Comparison of ENCODE assay signal across 18 mouse cellular contexts in the genomic region with DNA sequence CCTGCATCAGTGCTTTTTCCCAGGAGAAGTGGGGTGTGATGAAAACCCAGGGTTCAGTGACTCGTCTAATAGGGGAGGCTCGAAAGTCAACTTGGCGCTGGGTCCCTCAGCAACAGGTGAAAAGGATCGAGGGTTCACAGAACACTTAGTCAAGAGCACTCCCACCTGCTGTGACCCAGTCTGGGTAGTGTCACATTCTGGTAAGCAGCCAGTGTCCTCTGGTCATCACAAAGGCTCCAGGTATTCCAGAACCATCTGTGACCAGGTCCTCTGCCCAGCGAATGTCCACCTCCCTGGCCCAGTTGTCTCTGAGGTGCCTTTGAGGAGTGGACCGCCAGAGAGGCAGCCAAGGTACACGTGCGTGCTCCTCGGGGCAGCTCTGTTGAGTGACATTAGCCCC. TPM values are rescaled to one million over a fixed set of nuclear protein-coding genes. Genes with fewer than 3 reads are reported as not detected.
DNase-seq lines count a peak whose midpoint lies in the region; ATAC-seq and TF ChIP-seq lines count a peak whose summit lies in the region.
"Had no signal": no experiment of that assay in that cellular context is flagged by ENCODE, and none has a peak within 500 bp of the region (broad histone marks: within the 10 kb centered on the region; RNA-seq: fewer than 3 reads in every experiment).

No protein-coding gene starts in this region.

- WGBS in heart, embryonic 10.5 days: 52% methylated on average over 9 of the region's 9 CpGs
- 57% methylated on average over 9 of the region's 9 CpGs for WGBS in hindbrain, postnatal 0 days
- 70% methylated on average over 9 of the region's 9 CpGs for WGBS in hindbrain, embryonic 14.5 days
- 48% methylated on average over 9 of the region's 9 CpGs for WGBS in lung, embryonic 16.5 days
- WGBS in limb, embryonic 10.5 days: 56% methylated on average over 9 of the region's 9 CpGs
- WGBS in forebrain, postnatal 0 days: 59% methylated on average over 9 of the region's 9 CpGs

- peak overlapping the region; percentile 92; the same call in 1 of the 2 replicates for H3K4me2 ChIP-seq in hindbrain, postnatal 0 days (ENCODE audit: low read depth, low read length)
- no peak overlapping the region for H3K4me2 ChIP-seq in hindbrain, embryonic 14.5 days (replicated peaks)
- H3K4me2 ChIP-seq in lung, embryonic 16.5 days (ENCODE audit: low read depth, low read length): no peak overlapping the region
- no peak overlapping the region for H3K4me2 ChIP-seq in forebrain, postnatal 0 days (ENCODE audit: low read depth)
- H3K4me2 ChIP-seq: midbrain, embryonic 11.5 days; stomach, embryonic 15.5 days had no signal

- intact Hi-C loops in heart, postnatal 10 days (cut with DNase I): loop anchor here (10.0 kb wide), 1 partner anchor 237 kb away; a partner anchor contains a TSS

- peaks cover 9% of the 10 kb centered on the region; the same call in 1 of the 2 replicates for H3K4me1 ChIP-seq in heart, embryonic 10.5 days
- H3K4me1 ChIP-seq in hindbrain, postnatal 0 days (ENCODE audit: insufficient read depth, low read length): no peaks in the 10 kb centered on the region
- H3K4me1 ChIP-seq in hindbrain, embryonic 14.5 days (replicated peaks; ENCODE audit: control insufficient read depth, insufficient read depth, low read length): no peaks in the 10 kb centered on the region
- H3K4me1 ChIP-seq in lung, embryonic 16.5 days (replicated peaks; ENCODE audit: control insufficient read depth, insufficient read depth, low read length): 0 out of 2 replicates have a peak, but pooled peaks cover 5% of the 10 kb centered on the region
- peaks cover 21% of the 10 kb centered on the region for H3K4me1 ChIP-seq in limb, embryonic 10.5 days
- H3K4me1 ChIP-seq in forebrain, postnatal 0 days (ENCODE audit: insufficient read depth): no peaks in the 10 kb centered on the region
- H3K4me1 ChIP-seq: stomach, embryonic 15.5 days had no signal

- H3K9me3 ChIP-seq in heart, embryonic 10.5 days: no peaks in the 10 kb centered on the region
- H3K9me3 ChIP-seq in hindbrain, postnatal 0 days (ENCODE audit: low read length): no peaks in the 10 kb centered on the region
- H3K9me3 ChIP-seq in hindbrain, embryonic 14.5 days (ENCODE audit: control insufficient read depth, low read length): no peaks in the 10 kb centered on the region
- no peaks in the 10 kb centered on the region for H3K9me3 ChIP-seq in lung, embryonic 16.5 days (ENCODE audit: control insufficient read depth, low read length)
- no peaks in the 10 kb centered on the region for H3K9me3 ChIP-seq in limb, embryonic 10.5 days (replicated peaks)
- H3K9me3 ChIP-seq in forebrain, postnatal 0 days (ENCODE audit: low read length): no peaks in the 10 kb centered on the region
- H3K9me3 ChIP-seq: stomach, embryonic 15.5 days had no signal

- H3K27me3 ChIP-seq in heart, embryonic 10.5 days (ENCODE audit: insufficient read depth, poor library complexity, severe bottlenecking): peaks cover 54% of the 10 kb centered on the region
- H3K27me3 ChIP-seq in hindbrain, postnatal 0 days (ENCODE audit: insufficient read depth, low read length): no peaks in the 10 kb centered on the region
- no peaks in the 10 kb centered on the region; the same call in 1 of the 2 replicates for H3K27me3 ChIP-seq in hindbrain, embryonic 14.5 days (ENCODE audit: control insufficient read depth, insufficient read depth, low read length)
- H3K27me3 ChIP-seq in lung, embryonic 16.5 days (ENCODE audit: control insufficient read depth, insufficient read depth, low read depth, low read length): peaks cover 11% of the 10 kb centered on the region
- peaks cover 56% of the 10 kb centered on the region for H3K27me3 ChIP-seq in limb, embryonic 10.5 days (ENCODE audit: low read depth, poor library complexity, severe bottlenecking)
- H3K27me3 ChIP-seq in forebrain, postnatal 0 days (ENCODE audit: insufficient read depth, low read length): no peaks in the 10 kb centered on the region

- no peak for ATAC-seq in hindbrain, postnatal 0 days
- ATAC-seq in hindbrain, embryonic 14.5 days (ENCODE audit: low FRiP score): no peak
- no peak for ATAC-seq in lung, embryonic 16.5 days (ENCODE audit: low read depth)
- no peak for ATAC-seq in forebrain, postnatal 0 days
- ATAC-seq: forebrain, embryonic 16.5 days had no signal

- no peak overlapping the region for H3K27ac ChIP-seq in heart, embryonic 10.5 days
- H3K27ac ChIP-seq in hindbrain, postnatal 0 days: no peak overlapping the region
- no peak overlapping the region for H3K27ac ChIP-seq in hindbrain, embryonic 14.5 days
- no peak overlapping the region for H3K27ac ChIP-seq in lung, embryonic 16.5 days (ENCODE audit: low read length)
- no peak overlapping the region for H3K27ac ChIP-seq in limb, embryonic 10.5 days
- H3K27ac ChIP-seq in forebrain, postnatal 0 days (ENCODE audit: low read depth, low read length): no peak overlapping the region
- H3K27ac ChIP-seq: stomach, embryonic 15.5 days had no signal

- no peak for TF ChIP-seq CTCF in hindbrain, postnatal 0 days (IDR thresholded peaks at IDR 0.05; ENCODE audit: low read depth)
- no peak for TF ChIP-seq CTCF in forebrain, postnatal 0 days (IDR thresholded peaks at IDR 0.05; ENCODE audit: low read depth)

- H3K36me3 ChIP-seq in heart, embryonic 10.5 days: no peaks in the 10 kb centered on the region
- no peaks in the 10 kb centered on the region for H3K36me3 ChIP-seq in hindbrain, postnatal 0 days (ENCODE audit: insufficient read depth, low read length)
- no peaks in the 10 kb centered on the region for H3K36me3 ChIP-seq in hindbrain, embryonic 14.5 days (replicated peaks; ENCODE audit: control insufficient read depth, insufficient read depth)
- no peaks in the 10 kb centered on the region for H3K36me3 ChIP-seq in lung, embryonic 16.5 days (ENCODE audit: control insufficient read depth, insufficient read depth, low read length)
- no peaks in the 10 kb centered on the region for H3K36me3 ChIP-seq in limb, embryonic 10.5 days
- no peaks in the 10 kb centered on the region for H3K36me3 ChIP-seq in forebrain, postnatal 0 days (ENCODE audit: insufficient read depth)
- H3K36me3 ChIP-seq: stomach, embryonic 15.5 days had no signal

- DNase-seq in heart, embryonic 10.5 days (ENCODE audit: low spot score): no peak
- no peak for DNase-seq in heart, postnatal 10 days
- no peak for DNase-seq in hindbrain, postnatal 0 days (ENCODE audit: low spot score)
- DNase-seq in hindbrain, embryonic 14.5 days (ENCODE audit: low spot score): no peak
- no peak for DNase-seq in lung, postnatal 4 days
- no peak for DNase-seq in limb, embryonic 10.5 days (ENCODE audit: low spot score)
- no peak for DNase-seq in forebrain, postnatal 0 days
- DNase-seq: kidney, adult 18-20 months; lung, postnatal 10 days; right cerebral cortex, adult 18-20 months; spleen, adult 18-20 months had no signal

- no peak overlapping the region for H3K9ac ChIP-seq in hindbrain, postnatal 0 days (replicated peaks; ENCODE audit: low read length)
- no peak overlapping the region for H3K9ac ChIP-seq in hindbrain, embryonic 14.5 days
- peak overlapping the region; percentile 14; the same call in 1 of the 2 replicates for H3K9ac ChIP-seq in lung, embryonic 16.5 days (ENCODE audit: low read length)
- H3K9ac ChIP-seq in forebrain, postnatal 0 days: no peak overlapping the region
- H3K9ac ChIP-seq: stomach, embryonic 15.5 days had no signal

- H3K4me3 ChIP-seq in heart, embryonic 10.5 days: peak overlapping the region; percentile 63
- H3K4me3 ChIP-seq in hindbrain, postnatal 0 days (ENCODE audit: low read length): no peak overlapping the region
- H3K4me3 ChIP-seq in hindbrain, embryonic 14.5 days (replicated peaks; ENCODE audit: low read length): no peak overlapping the region
- 0 out of 2 replicates have a peak overlapping the region, but pooled peaks have one; percentile 2 for H3K4me3 ChIP-seq in lung, embryonic 16.5 days (ENCODE audit: low read length)
- peak overlapping the region; percentile 14; the same call in 1 of the 2 replicates for H3K4me3 ChIP-seq in limb, embryonic 10.5 days
- H3K4me3 ChIP-seq in forebrain, postnatal 0 days (ENCODE audit: low read depth, low read length): no peak overlapping the region
- H3K4me3 ChIP-seq: myocyte; stomach, embryonic 15.5 days had no signal

RNA-seq across cellular contexts. Expression of a gene that starts 2.3 kb away (rescaled TPM):
- polyA plus RNA-seq in heart, embryonic 10.5 days (2016; fragmentation: Nextera tagmentation; extraction: Ambion mirVana): 32.7 and 48.8 TPM in 2 replicates
- 10 to 100 TPM; 28.2 to 30.2 TPM for total RNA-seq in heart, postnatal 10 days (2021)
- total RNA-seq in hindbrain, postnatal 0 days (2014; rRNA removed): 20.8 and 30.8 TPM in 2 replicates
- polyA plus RNA-seq in hindbrain, postnatal 0 days (2015; fragmentation: Nextera tagmentation; extraction: Ambion mirVana): 19.4 and 20.5 TPM in 2 replicates
- polyA plus RNA-seq in hindbrain, embryonic 14.5 days (2014; fragmentation: Nextera tagmentation; extraction: Ambion mirVana): 25.4 and 27.0 TPM in 2 replicates
- 41.2 and 43.5 TPM in 2 replicates for polyA plus RNA-seq in lung, embryonic 16.5 days (2015; fragmentation: Nextera tagmentation; extraction: Ambion mirVana)
- polyA plus RNA-seq in limb, embryonic 10.5 days (2016; fragmentation: Nextera tagmentation; extraction: Ambion mirVana): 14.6 and 18.5 TPM in 2 replicates
- total RNA-seq in forebrain, postnatal 0 days (2014; rRNA removed): 13.3 and 20.5 TPM in 2 replicates
- polyA plus RNA-seq in forebrain, postnatal 0 days (2015; fragmentation: Nextera tagmentation; extraction: Ambion mirVana): 15.3 and 15.7 TPM in 2 replicates

RNA-seq across cellular contexts. Expression of a gene that starts 19.1 kb away (rescaled TPM):
- 0.90 and 3.2 TPM in 2 replicates for polyA plus RNA-seq in heart, embryonic 10.5 days (2016; fragmentation: Nextera tagmentation; extraction: Ambion mirVana)
- under 1 TPM; 0.22 to 0.37 TPM for total RNA-seq in heart, postnatal 10 days (2021)
- 0.21 and 0.83 TPM in 2 replicates for total RNA-seq in hindbrain, postnatal 0 days (2014; rRNA removed)
- polyA plus RNA-seq in hindbrain, postnatal 0 days (2015; fragmentation: Nextera tagmentation; extraction: Ambion mirVana): 0.44 and 0.59 TPM in 2 replicates
- polyA plus RNA-seq in hindbrain, embryonic 14.5 days (2014; fragmentation: Nextera tagmentation; extraction: Ambion mirVana): 0.17 TPM in 1 of 2 replicates, not detected in the other
- polyA plus RNA-seq in lung, embryonic 16.5 days (2015; fragmentation: Nextera tagmentation; extraction: Ambion mirVana): 2.0 and 2.2 TPM in 2 replicates
- polyA plus RNA-seq in limb, embryonic 10.5 days (2016; fragmentation: Nextera tagmentation; extraction: Ambion mirVana): 7.8 and 11.4 TPM in 2 replicates
- 1.2 TPM in 1 of 2 replicates, not detected in the other for total RNA-seq in forebrain, postnatal 0 days (2014; rRNA removed)
- 0.20 and 0.30 TPM in 2 replicates for polyA plus RNA-seq in forebrain, postnatal 0 days (2015; fragmentation: Nextera tagmentation; extraction: Ambion mirVana)
- total RNA-seq: gastrocnemius, adult 8-10 months had no signal
- polyA plus RNA-seq: forebrain, embryonic 16.5 days had no signal

RNA-seq across cellular contexts. Expression of a gene that starts 42.3 kb away (rescaled TPM):
- not detected in 2 replicates for polyA plus RNA-seq in heart, embryonic 10.5 days (2016; fragmentation: Nextera tagmentation; extraction: Ambion mirVana)
- not detected for total RNA-seq in heart, postnatal 10 days (2021)
- not detected in 2 replicates for total RNA-seq in hindbrain, postnatal 0 days (2014; rRNA removed)
- polyA plus RNA-seq in hindbrain, postnatal 0 days (2015; fragmentation: Nextera tagmentation; extraction: Ambion mirVana): not detected in 2 replicates
- polyA plus RNA-seq in hindbrain, embryonic 14.5 days (2014; fragmentation: Nextera tagmentation; extraction: Ambion mirVana): 0.17 TPM in 1 of 2 replicates, not detected in the other
- 0.20 TPM in 1 of 2 replicates, not detected in the other for polyA plus RNA-seq in lung, embryonic 16.5 days (2015; fragmentation: Nextera tagmentation; extraction: Ambion mirVana)
- not detected in 2 replicates for polyA plus RNA-seq in limb, embryonic 10.5 days (2016; fragmentation: Nextera tagmentation; extraction: Ambion mirVana)
- total RNA-seq in forebrain, postnatal 0 days (2014; rRNA removed): not detected in 2 replicates
- not detected in 2 replicates for polyA plus RNA-seq in forebrain, postnatal 0 days (2015; fragmentation: Nextera tagmentation; extraction: Ambion mirVana)
- total RNA-seq: gastrocnemius, adult 8-10 months; layer of hippocampus, adult 8-10 months had no signal
- polyA plus RNA-seq: forebrain, embryonic 16.5 days had no signal

RNA-seq across cellular contexts. Expression of a gene that starts 46.4 kb away (rescaled TPM):
- polyA plus RNA-seq in heart, embryonic 10.5 days (2016; fragmentation: Nextera tagmentation; extraction: Ambion mirVana): 0.58 and 1.8 TPM in 2 replicates
- under 1 TPM; 0.53 to 0.55 TPM for total RNA-seq in heart, postnatal 10 days (2021)
- 0.40 and 0.73 TPM in 2 replicates for total RNA-seq in hindbrain, postnatal 0 days (2014; rRNA removed)
- polyA plus RNA-seq in hindbrain, postnatal 0 days (2015; fragmentation: Nextera tagmentation; extraction: Ambion mirVana): 0.51 and 0.57 TPM in 2 replicates
- 0.12 and 0.21 TPM in 2 replicates for polyA plus RNA-seq in hindbrain, embryonic 14.5 days (2014; fragmentation: Nextera tagmentation; extraction: Ambion mirVana)
- 0.59 and 0.79 TPM in 2 replicates for polyA plus RNA-seq in lung, embryonic 16.5 days (2015; fragmentation: Nextera tagmentation; extraction: Ambion mirVana)
- 1.6 and 1.7 TPM in 2 replicates for polyA plus RNA-seq in limb, embryonic 10.5 days (2016; fragmentation: Nextera tagmentation; extraction: Ambion mirVana)
- total RNA-seq in forebrain, postnatal 0 days (2014; rRNA removed): 0.10 TPM in 1 of 2 replicates, not detected in the other
- polyA plus RNA-seq in forebrain, postnatal 0 days (2015; fragmentation: Nextera tagmentation; extraction: Ambion mirVana): 0.11 TPM in 1 of 2 replicates, not detected in the other
- total RNA-seq: gastrocnemius, adult 8-10 months; layer of hippocampus, adult 8-10 months had no signal

Comparison
In these comparisons a context has a peak if more than half of its experiments do, and no peak if none do; other contexts are left out.
1. H3K4me3 ChIP-seq: peak in heart, embryonic 10.5 days (single experiment), lung, embryonic 16.5 days (single experiment) and limb, embryonic 10.5 days (single experiment); none in hindbrain, postnatal 0 days (single experiment), hindbrain, embryonic 14.5 days (single experiment) and forebrain, postnatal 0 days (single experiment).